Mouse (Mus musculus) heart, embryonic 14.5 days (tissue): Measurements from ENCODE around the gene Fnbp1. TPM values are rescaled to one million over a fixed set of nuclear protein-coding genes. Genes with fewer than 3 reads are reported as not detected.

ENCODE experiments used
- ATAC-seq: fragments of 200-750 bp; cut with Nextera tagmentation; 2 replicates; pipeline ENCODE4 v1.8.0; 2017; ENCODE audit warnings: low read depth, moderate TSS enrichment; ENCODE audit not compliant: insufficient number of reproducible peaks, insufficient read depth, low FRiP score
- H3K27ac ChIP-seq, 2 experiments: fragments of 200-500 bp in 1 of 2; fragments of 300-500 bp in 1 of 2; sonication (generic) in 1 of 2; replicated peaks in 1 of 2; 2 replicates each; pipeline ENCODE4 v1.5.1; 2012 to 2014; ENCODE audit warnings: low read depth in 2 of 2, low read length in 2 of 2, control low read depth in 1 of 2, mild to moderate bottlenecking in 1 of 2, mixed read lengths in 1 of 2; ENCODE audit not compliant: control insufficient read depth in 1 of 2, insufficient read depth in 1 of 2
- H3K27me3 ChIP-seq: fragments of 300-500 bp; sonication (generic); 2 replicates; pipeline ENCODE4 v1.6.1; 2014; ENCODE audit warnings: mild to moderate bottlenecking, low read length, control low read depth; ENCODE audit not compliant: control insufficient read depth, insufficient read depth
- H3K36me3 ChIP-seq: fragments of 300-500 bp; sonication (generic); 2 replicates; pipeline ENCODE4 v1.6.1; 2014; ENCODE audit warnings: mild to moderate bottlenecking, control low read depth, low read length, mixed read lengths; ENCODE audit not compliant: control insufficient read depth, insufficient read depth
- H3K4me1 ChIP-seq, 2 experiments: fragments of 200-500 bp in 1 of 2; fragments of 300-500 bp in 1 of 2; sonication (generic) in 1 of 2; 2 replicates each; pipeline ENCODE4 v1.6.1; 2012 to 2014; ENCODE audit warnings: low read length in 2 of 2, control low read depth in 1 of 2, mixed read lengths in 1 of 2; ENCODE audit not compliant: control insufficient read depth in 2 of 2, insufficient read depth in 2 of 2
- H3K4me2 ChIP-seq: fragments of 300-500 bp; sonication (generic); 2 replicates; pipeline ENCODE4 v1.6.1; 2014; ENCODE audit warnings: mild to moderate bottlenecking, low read length
- H3K4me3 ChIP-seq, 2 experiments: fragments of 200-500 bp in 1 of 2; fragments of 300-500 bp in 1 of 2; sonication (generic) in 1 of 2; 2 replicates each; pipeline ENCODE4 v1.5.1; 2012 to 2014; ENCODE audit warnings: low read length in 2 of 2, mild to moderate bottlenecking in 2 of 2, control low read depth in 1 of 2, low read depth in 1 of 2, moderate library complexity in 1 of 2; ENCODE audit not compliant: control insufficient read depth in 1 of 2, insufficient read depth in 1 of 2
- H3K9ac ChIP-seq: fragments of 300-500 bp; sonication (generic); 2 replicates; pipeline ENCODE4 v1.6.1; 2014; ENCODE audit warnings: mild to moderate bottlenecking, low read length
- H3K9me3 ChIP-seq: fragments of 300-500 bp; sonication (generic); 2 replicates; pipeline ENCODE4 v1.6.1; 2016; ENCODE audit warnings: low read length, control low read depth; ENCODE audit not compliant: control insufficient read depth
- WGBS: fragments of 180-500 bp; shearing (Covaris S2); extraction: QIAGEN DNeasy Blood & Tissue Kit; methylation state at CpG from one replicate; pipeline ENCODE4 v1.1.7; 2014; 5-methylcytosine and 5-hydroxymethylcytosine counted together
- polyA plus RNA-seq: library from polyadenylated mRNA; unstranded; fragments of >200 nt; fragmentation: Nextera tagmentation; extraction: Ambion mirVana; gene quantifications from 2 replicates; pipeline ENCODE4 v1.2.1, GENCODE M21; 2014

The Fnbp1 gene
- polyA plus RNA-seq, 1 experiment from 2014 or later, result 19.4 TPM

DNA sequence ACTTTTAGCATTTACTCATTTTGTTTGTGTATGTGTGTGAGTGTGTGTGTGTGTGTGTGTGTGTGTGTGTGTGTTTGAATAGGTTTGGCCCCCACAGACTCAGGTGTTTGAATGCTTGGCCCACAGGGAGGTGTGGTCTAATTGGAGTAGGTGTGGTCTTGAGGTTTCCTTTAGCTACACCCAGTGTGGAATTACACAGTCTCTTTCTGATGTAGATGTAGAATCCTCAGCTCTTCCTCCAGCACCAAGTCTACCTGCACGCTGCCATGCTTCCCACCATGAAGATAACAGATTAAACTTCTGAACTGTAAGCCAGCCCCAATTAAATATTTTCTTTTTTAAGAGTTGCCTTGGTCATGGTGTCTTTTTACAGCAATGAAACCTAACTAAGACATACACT lies 81.5 kb downstream of the Fnbp1 start:
- Histone ChIP-seq H3K4me3 (no peak overlapping the region), H3K27me3 (no peaks in the 10 kb centered on the region), H3K4me2 (no peak overlapping the region), H3K9me3 (peaks cover 4% of the 10 kb centered on the region), H3K27ac (no peak overlapping the region), H3K36me3 (peaks cover 40% of the 10 kb centered on the region), H3K4me1 (no peaks in the 10 kb centered on the region), H3K9ac (no peak overlapping the region)
- ATAC-seq, result no peak
- WGBS, result 96% methylated on average over 1 of the region's 1 CpGs

GRCm38 (mm10) chr2:31058443-31058842 lies 83.4 kb downstream of the Fnbp1 start:
- H3K4me3 ChIP-seq, result no peak overlapping the region
- H3K36me3 ChIP-seq, result peaks cover 59% of the 10 kb centered on the region
- no peak overlapping the region for H3K4me2 ChIP-seq
- no peak overlapping the region for H3K9ac ChIP-seq
- WGBS, result 83% methylated on average over 4 of the region's 4 CpGs
- peaks cover 4% of the 10 kb centered on the region for H3K9me3 ChIP-seq
- no peaks in the 10 kb centered on the region for H3K27me3 ChIP-seq
- no peak overlapping the region for H3K27ac ChIP-seq
- H3K4me1 ChIP-seq, result no peaks in the 10 kb centered on the region
- ATAC-seq, result no peak

DNA sequence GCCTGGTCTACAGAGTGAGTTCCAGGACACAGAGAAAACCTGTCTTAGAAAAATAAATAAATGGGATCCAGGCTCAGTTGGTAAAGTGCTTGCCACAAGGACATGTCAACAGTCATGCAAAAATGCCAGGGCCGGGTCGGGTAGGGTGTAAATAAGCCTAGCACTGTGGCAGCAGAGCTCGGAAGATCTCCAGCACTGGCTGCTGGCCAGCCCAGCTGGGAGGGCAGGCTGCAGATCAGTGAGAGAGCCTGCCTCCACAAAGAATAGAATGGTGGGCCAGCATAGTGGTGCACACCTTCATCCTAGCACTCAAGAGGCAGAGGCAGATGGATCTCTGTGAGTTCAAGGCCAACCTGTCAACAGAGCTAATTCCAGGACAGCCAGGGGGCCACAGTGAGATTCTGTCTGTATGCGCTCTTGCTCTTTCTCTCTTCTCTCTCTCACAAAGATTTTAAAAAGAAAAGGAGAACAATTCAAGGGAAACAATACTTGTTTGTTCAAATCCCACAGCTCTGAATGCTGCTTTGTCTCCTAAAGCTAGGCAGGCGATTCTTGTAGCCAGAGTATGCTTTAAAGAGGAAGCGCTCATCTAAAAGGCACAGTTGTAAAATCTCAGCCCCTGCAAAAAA lies 84.1 kb downstream of the Fnbp1 start:
- Histone ChIP-seq H3K27me3 (no peaks in the 10 kb centered on the region), H3K4me3 (no peak overlapping the region), H3K27ac (no peak overlapping the region), H3K4me1 (no peaks in the 10 kb centered on the region), H3K9me3 (peaks cover 4% of the 10 kb centered on the region), H3K9ac (no peak overlapping the region), H3K4me2 (no peak overlapping the region), H3K36me3 (peaks cover 65% of the 10 kb centered on the region)
- WGBS, result 73% methylated on average over 6 of the region's 6 CpGs
- no peak for ATAC-seq

DNA sequence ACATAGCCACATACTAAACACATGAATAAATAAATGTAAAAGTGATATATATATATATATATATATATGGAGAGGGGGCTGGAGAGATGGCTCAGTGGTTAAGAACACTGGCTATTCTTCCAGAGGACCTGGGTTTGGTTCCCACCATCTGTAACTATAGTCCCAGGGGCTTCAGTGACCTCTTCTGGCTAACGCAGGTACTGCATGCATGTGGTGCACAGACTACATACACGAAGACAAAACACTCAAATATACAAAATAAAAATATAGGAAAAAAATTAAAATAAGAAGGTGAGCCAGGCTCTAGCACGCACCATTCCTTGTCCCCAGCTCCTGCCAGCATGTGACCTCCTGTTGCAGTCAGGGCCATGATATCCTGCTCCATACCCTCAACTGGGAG lies 85.7 kb downstream of the Fnbp1 start:
- Histone ChIP-seq H3K4me2 (no peak overlapping the region), H3K4me3 (no peak overlapping the region), H3K9me3 (peaks cover 4% of the 10 kb centered on the region), H3K4me1 (no peaks in the 10 kb centered on the region), H3K27me3 (no peaks in the 10 kb centered on the region), H3K9ac (no peak overlapping the region), H3K27ac (no peak overlapping the region), H3K36me3 (peaks cover 77% of the 10 kb centered on the region)
- WGBS, result 99% methylated on average over 3 of the region's 3 CpGs
- ATAC-seq, result no peak

GRCm38 (mm10) chr2:31053851-31054340 lies 87.9 kb downstream of the Fnbp1 start:
- Histone ChIP-seq H3K9ac (no peak overlapping the region), H3K4me2 (no peak overlapping the region), H3K27me3 (no peaks in the 10 kb centered on the region), H3K4me1 (no peaks in the 10 kb centered on the region), H3K9me3 (peaks cover 4% of the 10 kb centered on the region), H3K27ac (no peak overlapping the region), H3K36me3 (peaks cover 88% of the 10 kb centered on the region), H3K4me3 (no peak overlapping the region)
- no peak for ATAC-seq
- WGBS, result 86% methylated on average over 11 of the region's 11 CpGs

DNA sequence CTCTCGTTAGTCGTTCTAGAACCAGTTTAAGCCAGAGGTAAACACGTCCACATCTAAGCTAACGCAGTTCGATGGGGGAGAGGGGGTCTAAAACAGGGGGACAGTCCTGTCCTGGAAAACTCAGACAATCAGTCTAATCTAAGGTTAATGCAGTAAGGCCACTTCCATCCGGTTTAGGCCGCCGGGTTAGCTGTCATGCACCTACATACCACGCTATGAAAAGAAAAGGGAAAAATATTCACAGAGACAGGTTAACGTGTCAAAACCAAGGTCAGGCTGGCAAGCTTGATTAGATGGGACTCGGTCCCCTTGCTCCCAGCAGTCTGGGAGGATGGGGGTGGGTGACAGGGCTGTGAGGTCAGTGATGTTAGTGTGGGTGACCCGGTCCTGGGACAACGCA lies 88.4 kb downstream of the Fnbp1 start:
- no peak for ATAC-seq
- peaks cover 4% of the 10 kb centered on the region for H3K9me3 ChIP-seq
- no peak overlapping the region for H3K4me3 ChIP-seq
- H3K27ac ChIP-seq, result no peak overlapping the region
- peaks cover 86% of the 10 kb centered on the region for H3K36me3 ChIP-seq
- no peak overlapping the region for H3K9ac ChIP-seq
- no peaks in the 10 kb centered on the region for H3K4me1 ChIP-seq
- WGBS, result 92% methylated on average over 13 of the region's 13 CpGs
- no peaks in the 10 kb centered on the region for H3K27me3 ChIP-seq
- no peak overlapping the region for H3K4me2 ChIP-seq

DNA sequence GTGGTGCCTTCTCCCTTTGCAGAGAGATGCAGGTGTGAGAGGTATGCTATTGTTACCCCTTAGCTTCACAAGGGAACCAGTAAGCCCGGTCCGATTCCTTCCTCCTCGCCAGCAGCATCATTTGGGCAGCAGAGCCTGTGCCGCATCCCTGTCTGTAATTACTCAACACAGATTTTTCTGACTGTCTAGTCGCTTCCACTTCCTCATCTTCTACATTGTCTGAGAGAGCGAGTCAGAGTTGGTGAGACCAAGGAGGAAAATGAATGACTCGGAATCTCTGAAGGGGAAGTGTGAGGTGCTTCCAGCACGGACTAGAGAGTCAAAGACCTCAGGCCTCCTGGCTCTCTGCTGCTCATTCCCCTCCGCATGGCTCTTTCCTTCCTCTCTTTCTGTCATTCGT lies 89.4 kb downstream of the Fnbp1 start:
- WGBS, result 84% methylated on average over 10 of the region's 10 CpGs
- H3K4me1 ChIP-seq, result no peaks in the 10 kb centered on the region
- no peak overlapping the region for H3K4me3 ChIP-seq
- H3K27ac ChIP-seq, result no peak overlapping the region
- H3K27me3 ChIP-seq, result no peaks in the 10 kb centered on the region
- H3K36me3 ChIP-seq, result peaks cover 81% of the 10 kb centered on the region
- H3K4me2 ChIP-seq, result no peak overlapping the region
- H3K9me3 ChIP-seq, result peaks cover 4% of the 10 kb centered on the region
- ATAC-seq, result no peak
- no peak overlapping the region for H3K9ac ChIP-seq

DNA sequence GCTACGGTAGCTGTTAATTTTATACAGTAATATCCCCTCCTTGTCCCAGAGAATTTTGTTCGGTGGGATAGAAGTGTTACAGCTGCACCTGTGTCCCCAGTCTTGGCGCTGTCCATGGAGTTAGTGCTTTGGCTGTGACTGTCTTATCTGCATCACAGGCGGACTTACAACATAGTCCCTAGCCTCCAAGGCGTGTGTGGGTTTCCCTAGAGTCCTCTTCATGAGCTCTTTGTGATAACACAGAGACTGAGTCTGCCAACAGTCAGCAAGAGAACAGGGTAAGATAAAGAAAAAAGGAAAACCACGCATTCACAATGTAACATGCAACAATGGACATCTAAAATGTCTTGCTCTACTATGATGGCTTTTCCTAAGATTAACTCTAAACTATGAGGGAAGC lies 93.8 kb downstream of the Fnbp1 start:
- no peak overlapping the region for H3K4me2 ChIP-seq
- H3K4me3 ChIP-seq, result no peak overlapping the region
- no peaks in the 10 kb centered on the region for H3K4me1 ChIP-seq
- 63% methylated on average over 6 of the region's 6 CpGs for WGBS
- no peak overlapping the region for H3K9ac ChIP-seq
- ATAC-seq, result no peak
- peaks cover 55% of the 10 kb centered on the region for H3K36me3 ChIP-seq
- no peak overlapping the region for H3K27ac ChIP-seq
- no peaks in the 10 kb centered on the region for H3K27me3 ChIP-seq
- no peaks in the 10 kb centered on the region for H3K9me3 ChIP-seq
